In genomic region chr6:135874626-135875025, GRCm38 (mm10) we compare ENCODE assay signal across 25 mouse cellular contexts.
A peak's percentile ranks its signal among the peaks of the same experiment; 100 is the strongest.
DNase-seq lines count a peak whose midpoint lies in the region; ATAC-seq and TF ChIP-seq lines count a peak whose summit lies in the region.
"Had no signal": no experiment of that assay in that cellular context is flagged by ENCODE, and none has a peak within 500 bp of the region (broad histone marks: within the 10 kb centered on the region; RNA-seq: fewer than 3 reads in every experiment).

No protein-coding gene starts in this region.

- no peaks in the 10 kb centered on the region for H3K9me3 ChIP-seq in intestine, postnatal 0 days (ENCODE audit: control insufficient read depth)
- no peaks in the 10 kb centered on the region for H3K9me3 ChIP-seq in intestine, embryonic 16.5 days (ENCODE audit: control insufficient read depth, low read length)
- no peaks in the 10 kb centered on the region for H3K9me3 ChIP-seq in lung, embryonic 14.5 days (ENCODE audit: low read depth, low read length)
- H3K9me3 ChIP-seq: forebrain, embryonic 12.5 days; heart, embryonic 15.5 days; kidney, embryonic 15.5 days; liver, embryonic 15.5 days; midbrain, embryonic 10.5 days; stomach, embryonic 15.5 days had no signal

- ATAC-seq in intestine, postnatal 0 days, result no peak
- ATAC-seq in intestine, embryonic 16.5 days, result no peak
- ATAC-seq in lung, embryonic 14.5 days (ENCODE audit: insufficient read depth), result no peak

- no peak overlapping the region for H3K4me3 ChIP-seq in intestine, postnatal 0 days (ENCODE audit: low read depth, low read length)
- no peak overlapping the region for H3K4me3 ChIP-seq in intestine, embryonic 16.5 days (ENCODE audit: low read length)
- H3K4me3 ChIP-seq in lung, embryonic 14.5 days (ENCODE audit: low read depth, low read length), result no peak overlapping the region
- H3K4me3 ChIP-seq: erythroblast, embryonic 14.5 days; forebrain, embryonic 12.5 days; heart, embryonic 15.5 days; kidney, embryonic 15.5 days; liver, embryonic 15.5 days; midbrain, embryonic 10.5 days; stomach, embryonic 15.5 days had no signal

- H3K9ac ChIP-seq in intestine, postnatal 0 days (ENCODE audit: low read depth, low read length), result no peak overlapping the region
- H3K9ac ChIP-seq in intestine, embryonic 16.5 days (ENCODE audit: low read depth, low read length), result no peak overlapping the region
- no peak overlapping the region for H3K9ac ChIP-seq in lung, embryonic 14.5 days
- H3K9ac ChIP-seq: forebrain, embryonic 12.5 days; heart, embryonic 15.5 days; kidney, embryonic 15.5 days; liver, embryonic 15.5 days; stomach, embryonic 15.5 days had no signal

- no peak overlapping the region for H3K27ac ChIP-seq in intestine, postnatal 0 days (ENCODE audit: low read depth, low read length)
- no peak overlapping the region for H3K27ac ChIP-seq in intestine, embryonic 16.5 days (ENCODE audit: low read length)
- H3K27ac ChIP-seq in lung, embryonic 14.5 days (ENCODE audit: low read depth), result no peak overlapping the region
- H3K27ac ChIP-seq: forebrain, embryonic 12.5 days; heart, embryonic 15.5 days; kidney, embryonic 15.5 days; liver, embryonic 15.5 days; midbrain, embryonic 10.5 days; stomach, embryonic 15.5 days had no signal

- H3K27me3 ChIP-seq in intestine, postnatal 0 days (replicated peaks; ENCODE audit: control insufficient read depth, insufficient read depth, low read length), result no peaks in the 10 kb centered on the region
- no peaks in the 10 kb centered on the region for H3K27me3 ChIP-seq in intestine, embryonic 16.5 days (replicated peaks; ENCODE audit: control insufficient read depth, insufficient read depth, low read length)
- no peaks in the 10 kb centered on the region for H3K27me3 ChIP-seq in lung, embryonic 14.5 days (ENCODE audit: insufficient read depth, low read length)
- H3K27me3 ChIP-seq: forebrain, embryonic 12.5 days; heart, embryonic 15.5 days; kidney, embryonic 15.5 days; liver, embryonic 15.5 days; stomach, embryonic 15.5 days had no signal

- peak; percentile 18; the same call in 1 of the 2 replicates for TF ChIP-seq CTCF in intestine, postnatal 0 days (IDR thresholded peaks at IDR 0.05; ENCODE audit: low read depth)
- peak; percentile 31 for TF ChIP-seq CTCF in lung, embryonic 14.5 days (IDR thresholded peaks at IDR 0.05; ENCODE audit: low read depth)

- no peak for DNase-seq in lung, embryonic 14.5 days
- no peak for DNase-seq in lung, postnatal 4 days
- peak; percentile 51 for DNase-seq in ES-CJ7 (ENCODE audit: low read depth, low spot score)
- DNase-seq in ZHBTc4 (ENCODE audit: low read depth, low spot score), result peak; percentile 71
- no peak for DNase-seq in urinary bladder, adult 18-20 months (ENCODE audit: low spot score in 2 of 2)
- no peak for DNase-seq in natural killer cell, adult 2 months (ENCODE audit: low spot score in 2 of 2)
- DNase-seq: adrenal gland, postnatal 14 days; cerebellum, adult 2 months; gastrocnemius, postnatal 14 days; kidney, adult 11 months; kidney, postnatal 36 days; layer of hippocampus, postnatal 36 days; liver; lung, postnatal 10 days; right cerebral cortex, postnatal 25 days; thymus, postnatal 14 days had no signal

- H3K4me2 ChIP-seq in intestine, postnatal 0 days (replicated peaks; ENCODE audit: low read depth), result no peak overlapping the region
- no peak overlapping the region for H3K4me2 ChIP-seq in intestine, embryonic 16.5 days (ENCODE audit: low read depth, low read length)
- no peak overlapping the region for H3K4me2 ChIP-seq in lung, embryonic 14.5 days
- H3K4me2 ChIP-seq: forebrain, embryonic 12.5 days; heart, embryonic 15.5 days; kidney, embryonic 15.5 days; liver, embryonic 15.5 days; stomach, embryonic 15.5 days had no signal

- no peaks in the 10 kb centered on the region for H3K36me3 ChIP-seq in intestine, postnatal 0 days (ENCODE audit: control insufficient read depth, insufficient read depth)
- no peaks in the 10 kb centered on the region for H3K36me3 ChIP-seq in intestine, embryonic 16.5 days (ENCODE audit: control insufficient read depth, insufficient read depth, low read length)
- H3K36me3 ChIP-seq in lung, embryonic 14.5 days (ENCODE audit: insufficient read depth), result no peaks in the 10 kb centered on the region
- H3K36me3 ChIP-seq: forebrain, embryonic 12.5 days; heart, embryonic 15.5 days; kidney, embryonic 15.5 days; liver, embryonic 15.5 days; midbrain, embryonic 10.5 days; stomach, embryonic 15.5 days had no signal

- H3K4me1 ChIP-seq in intestine, postnatal 0 days (replicated peaks; ENCODE audit: control insufficient read depth, insufficient read depth, low read length), result no peaks in the 10 kb centered on the region
- no peaks in the 10 kb centered on the region for H3K4me1 ChIP-seq in intestine, embryonic 16.5 days (ENCODE audit: control insufficient read depth, insufficient read depth, low read length)
- H3K4me1 ChIP-seq in lung, embryonic 14.5 days (ENCODE audit: insufficient read depth), result no peaks in the 10 kb centered on the region
- H3K4me1 ChIP-seq: forebrain, embryonic 12.5 days; heart, embryonic 15.5 days; kidney, embryonic 15.5 days; liver, embryonic 15.5 days; midbrain, embryonic 10.5 days; stomach, embryonic 15.5 days had no signal

Comparison
In these comparisons a context has a peak if more than half of its experiments do, and no peak if none do; other contexts are left out.
1. DNase-seq: peak in ES-CJ7 (single experiment) and ZHBTc4 (single experiment); none in lung, embryonic 14.5 days (single experiment), lung, postnatal 4 days (0 of 2), urinary bladder, adult 18-20 months (0 of 2) and natural killer cell, adult 2 months (0 of 2).